9 mouse cellular contexts compared by ENCODE assay signal in genomic region chr2:27417648-27418153, GRCm38 (mm10). TPM values are rescaled to one million over a fixed set of nuclear protein-coding genes. Genes with fewer than 3 reads are reported as not detected.
A peak's percentile ranks its signal among the peaks of the same experiment; 100 is the strongest.
DNase-seq lines count a peak whose midpoint lies in the region; ATAC-seq and TF ChIP-seq lines count a peak whose summit lies in the region.
"Had no signal": no experiment of that assay in that cellular context is flagged by ENCODE, and none has a peak within 500 bp of the region (broad histone marks: within the 10 kb centered on the region; RNA-seq: fewer than 3 reads in every experiment).

No protein-coding gene starts in this region.

- no peaks in the 10 kb centered on the region for H3K27me3 ChIP-seq in heart, adult 2 months (ENCODE audit: control insufficient read depth, insufficient read depth, low read length)
- no peaks in the 10 kb centered on the region for H3K27me3 ChIP-seq in lung, postnatal 0 days (replicated peaks; ENCODE audit: insufficient read depth, low read length)
- H3K27me3 ChIP-seq in stomach, embryonic 15.5 days (replicated peaks), result no peaks in the 10 kb centered on the region
- no peaks in the 10 kb centered on the region for H3K27me3 ChIP-seq in cerebellum, adult 2 months (ENCODE audit: control insufficient read depth, insufficient read depth, low read length)
- H3K27me3 ChIP-seq in midbrain, embryonic 15.5 days (replicated peaks), result no peaks in the 10 kb centered on the region

- peak overlapping the region; percentile 61 for H3K27ac ChIP-seq in heart, adult 2 months
- peak overlapping the region; percentile 85 for H3K27ac ChIP-seq in lung, postnatal 0 days (ENCODE audit: low read length)
- H3K27ac ChIP-seq in stomach, embryonic 15.5 days, result peak overlapping the region; percentile 77
- H3K27ac ChIP-seq in cerebellum, adult 2 months (ENCODE audit: insufficient read depth, low read length), result no peak overlapping the region
- no peak overlapping the region for H3K27ac ChIP-seq in midbrain, embryonic 15.5 days

- intact Hi-C loops in heart, adult 2 months (cut with DNase I), result no loop called here

- TF ChIP-seq EP300 in heart, adult 2 months (IDR thresholded peaks at IDR 0.05; ENCODE audit: insufficient read depth, low read depth, low read length), result no peak
- TF ChIP-seq EP300 in lung, postnatal 0 days (IDR thresholded peaks at IDR 0.05), result no peak

- H3K4me3 ChIP-seq in heart, adult 2 months, result no peak overlapping the region
- no peak overlapping the region for H3K4me3 ChIP-seq in lung, postnatal 0 days (ENCODE audit: low read depth, low read length)
- H3K4me3 ChIP-seq in stomach, embryonic 15.5 days (replicated peaks), result no peak overlapping the region
- no peak overlapping the region for H3K4me3 ChIP-seq in cerebellum, adult 2 months (replicated peaks; ENCODE audit: insufficient read depth, low read depth, low read length)
- H3K4me3 ChIP-seq in midbrain, embryonic 15.5 days, result no peak overlapping the region

- DNase-seq in heart, adult 2 months, result no peak
- DNase-seq in heart, adult 9 months (ENCODE audit: low spot score in 2 of 2), result no peak
- no peak for DNase-seq in lung, postnatal 0 days (ENCODE audit: low spot score)
- DNase-seq in lung, postnatal 36 days, result no peak
- peak; percentile 22 for DNase-seq in liver
- DNase-seq in cerebellum, adult 2 months, result no peak
- DNase-seq: cerebellum, adult 11-12 months had no signal

- no peaks in the 10 kb centered on the region for H3K36me3 ChIP-seq in heart, adult 2 months (ENCODE audit: control insufficient read depth, insufficient read depth, low read length)
- no peaks in the 10 kb centered on the region for H3K36me3 ChIP-seq in lung, postnatal 0 days (ENCODE audit: insufficient read depth, low read length)
- H3K36me3 ChIP-seq in stomach, embryonic 15.5 days, result no peaks in the 10 kb centered on the region
- no peaks in the 10 kb centered on the region for H3K36me3 ChIP-seq in midbrain, embryonic 15.5 days (replicated peaks)

- no peak for TF ChIP-seq POLR2A in heart, adult 2 months (IDR thresholded peaks at IDR 0.05; ENCODE audit: insufficient read depth, low read depth, low read length)
- TF ChIP-seq POLR2A in cerebellum, adult 2 months (IDR thresholded peaks at IDR 0.05; ENCODE audit: borderline replicate concordance, insufficient read depth, low read length), result no peak

- peaks cover 33% of the 10 kb centered on the region for H3K4me1 ChIP-seq in heart, adult 2 months (ENCODE audit: control insufficient read depth, insufficient read depth, low read length)
- H3K4me1 ChIP-seq in lung, postnatal 0 days (ENCODE audit: insufficient read depth, low read depth, low read length), result peaks cover 66% of the 10 kb centered on the region
- peaks cover 78% of the 10 kb centered on the region for H3K4me1 ChIP-seq in stomach, embryonic 15.5 days
- H3K4me1 ChIP-seq in cerebellum, adult 2 months (ENCODE audit: control insufficient read depth, insufficient read depth, low read length), result peaks cover 14% of the 10 kb centered on the region
- H3K4me1 ChIP-seq in midbrain, embryonic 15.5 days, result peaks cover 65% of the 10 kb centered on the region

- ATAC-seq in lung, postnatal 0 days, result no peak
- ATAC-seq in stomach, embryonic 15.5 days (ENCODE audit: insufficient read depth, low FRiP score, low read depth), result no peak
- ATAC-seq in midbrain, embryonic 15.5 days (replicated peaks), result no peak

- no peak overlapping the region for H3K9ac ChIP-seq in heart, adult 2 months (ENCODE audit: low read depth, low read length)
- H3K9ac ChIP-seq in lung, postnatal 0 days (replicated peaks; ENCODE audit: low read depth), result no peak overlapping the region
- H3K9ac ChIP-seq in stomach, embryonic 15.5 days, result no peak overlapping the region
- H3K9ac ChIP-seq in midbrain, embryonic 15.5 days, result no peak overlapping the region

- no peak overlapping the region for H3K4me2 ChIP-seq in lung, postnatal 0 days (replicated peaks; ENCODE audit: low read depth, low read length)
- H3K4me2 ChIP-seq in stomach, embryonic 15.5 days, result no peak overlapping the region
- H3K4me2 ChIP-seq in midbrain, embryonic 15.5 days, result no peak overlapping the region

- TF ChIP-seq CTCF in heart, adult 2 months (IDR thresholded peaks at IDR 0.05), result no peak
- TF ChIP-seq CTCF in lung, postnatal 0 days (IDR thresholded peaks at IDR 0.05), result no peak
- no peak for TF ChIP-seq CTCF in cerebellum, adult 2 months (IDR thresholded peaks at IDR 0.05; ENCODE audit: borderline replicate concordance, insufficient read depth, low read depth, low read length)

- WGBS in heart, adult 2 months, result 31% methylated on average over 5 of the region's 5 CpGs
- WGBS in lung, postnatal 0 days, result 50% methylated on average over 5 of the region's 5 CpGs
- 59% methylated on average over 5 of the region's 5 CpGs for WGBS in stomach, embryonic 15.5 days
- 71% methylated on average over 5 of the region's 5 CpGs for WGBS in cerebellum, adult 2 months
- whole genome bisulfite sequencing in midbrain, embryonic 15.5 days, result 51% methylated on average over 5 of the region's 5 CpGs

- H3K79me2 ChIP-seq in heart, adult 2 months (replicated peaks; ENCODE audit: control insufficient read depth, insufficient read depth, low read length), result 0 out of 2 replicates have a peak, but pooled peaks cover 2% of the 10 kb centered on the region

- no peaks in the 10 kb centered on the region for H3K9me3 ChIP-seq in lung, postnatal 0 days (ENCODE audit: low read length)
- H3K9me3 ChIP-seq in stomach, embryonic 15.5 days, result no peaks in the 10 kb centered on the region
- H3K9me3 ChIP-seq in midbrain, embryonic 15.5 days, result no peaks in the 10 kb centered on the region

RNA-seq across cellular contexts. Expression of gene Vav2, which starts 9.1 kb away (rescaled TPM):
- total RNA-seq in heart, adult 2 months (2021), result 10 to 100 TPM; 11.3 to 12.5 TPM
- polyA plus RNA-seq in heart, adult 2 months (2012; rRNA removed), result 11.9 and 16.9 TPM in 2 replicates
- 11.8 and 12.1 TPM in 2 replicates for polyA plus RNA-seq in lung, postnatal 0 days (2015; fragmentation: Nextera tagmentation; extraction: Ambion mirVana)
- 7.0 and 7.8 TPM in 2 replicates for polyA plus RNA-seq in stomach, embryonic 15.5 days (2015; fragmentation: Nextera tagmentation; extraction: Ambion mirVana)
- 14.7 and 16.1 TPM in 2 replicates for polyA plus RNA-seq in cerebellum, adult 2 months (2012; rRNA removed)
- 13.9 and 15.7 TPM in 2 replicates for polyA plus RNA-seq in midbrain, embryonic 15.5 days (2015; fragmentation: Nextera tagmentation; extraction: Ambion mirVana)

RNA-seq across cellular contexts. Expression of gene Brd3os, which starts 24.4 kb away (rescaled TPM):
- total RNA-seq in heart, adult 2 months (2021), result under 1 TPM; 0.65 to 0.98 TPM
- polyA plus RNA-seq in heart, adult 2 months (2012; rRNA removed), result 3.9 TPM in 2 replicates
- 3.4 and 3.8 TPM in 2 replicates for polyA plus RNA-seq in lung, postnatal 0 days (2015; fragmentation: Nextera tagmentation; extraction: Ambion mirVana)
- 7.1 and 7.2 TPM in 2 replicates for polyA plus RNA-seq in stomach, embryonic 15.5 days (2015; fragmentation: Nextera tagmentation; extraction: Ambion mirVana)
- 36.0 and 38.0 TPM in 2 replicates for polyA plus RNA-seq in cerebellum, adult 2 months (2012; rRNA removed)
- polyA plus RNA-seq in midbrain, embryonic 15.5 days (2015; fragmentation: Nextera tagmentation; extraction: Ambion mirVana), result 42.7 and 44.5 TPM in 2 replicates

Comparison
In these comparisons a context has a peak if more than half of its experiments do, and no peak if none do; other contexts are left out.
1. H3K27ac ChIP-seq: peak in heart, adult 2 months (single experiment), lung, postnatal 0 days (single experiment) and stomach, embryonic 15.5 days (single experiment); none in cerebellum, adult 2 months (single experiment) and midbrain, embryonic 15.5 days (single experiment).